Mouse (Mus musculus) liver, postnatal 0 days (tissue): ENCODE results near the gene Rsl1. TPM values are rescaled to one million over a fixed set of nuclear protein-coding genes. Genes with fewer than 3 reads are reported as not detected.

Experiments
- ATAC-seq: fragments of 200-750 bp; cut with Nextera tagmentation; 2 replicates; pipeline ENCODE4 v1.8.0; 2017; ENCODE audit warnings: mild to moderate bottlenecking, moderate library complexity
- DNase-seq: peaks from one replicate; pipeline ENCODE4 v3.0.0-alpha.2; 2016
- H3K27ac ChIP-seq: fragments of 300-500 bp; sonication (generic); 2 replicates; pipeline ENCODE4 v1.5.1; 2014; ENCODE audit warnings: antibody characterized with exemption, moderate library complexity, mild to moderate bottlenecking, low read depth
- H3K27me3 ChIP-seq: fragments of 300-500 bp; sonication (generic); 2 replicates; pipeline ENCODE4 v1.6.1; 2014; ENCODE audit warnings: low read length, control low read depth, mixed read lengths; ENCODE audit not compliant: insufficient read depth
- H3K36me3 ChIP-seq: fragments of 300-500 bp; sonication (generic); replicated peaks from 2 replicates; pipeline ENCODE4 v1.6.1; 2014; ENCODE audit warnings: mild to moderate bottlenecking, control low read depth, low read length, moderate library complexity, mixed read lengths; ENCODE audit not compliant: insufficient read depth
- H3K4me1 ChIP-seq: fragments of 300-500 bp; sonication (generic); 2 replicates; pipeline ENCODE4 v1.6.1; 2014; ENCODE audit warnings: antibody characterized with exemption, mild to moderate bottlenecking, control low read depth; ENCODE audit not compliant: insufficient read depth
- H3K4me2 ChIP-seq: fragments of 300-500 bp; sonication (generic); 2 replicates; pipeline ENCODE4 v1.6.1; 2014; ENCODE audit warnings: low read depth, mild to moderate bottlenecking, low read length, moderate library complexity, mixed read lengths
- H3K4me3 ChIP-seq: fragments of 300-500 bp; sonication (generic); 2 replicates; pipeline ENCODE4 v1.5.1; 2014; ENCODE audit warnings: low read depth, low read length
- H3K9ac ChIP-seq: fragments of 300-500 bp; sonication (generic); replicated peaks from 2 replicates; pipeline ENCODE4 v1.6.1; 2014; ENCODE audit warnings: mild to moderate bottlenecking, moderate library complexity
- H3K9me3 ChIP-seq: fragments of 300-500 bp; sonication (generic); 2 replicates; pipeline ENCODE4 v1.6.1; 2016; ENCODE audit warnings: mild to moderate bottlenecking, control low read depth, low read length, mixed read lengths
- CTCF ChIP-seq: sonication (generic); IDR thresholded peaks from 2 replicates; pipeline ENCODE4 v1.5.1; 2016; ENCODE audit warnings: antibody characterized with exemption, low read depth
- EP300 ChIP-seq: IDR thresholded peaks from 2 replicates; pipeline ENCODE4 v1.6.1; 2016; ENCODE audit warnings: antibody characterized with exemption, low read depth, mild to moderate bottlenecking
- WGBS: fragments of 180-500 bp; shearing (Covaris S2); extraction: QIAGEN DNeasy Blood & Tissue Kit; methylation state at CpG from one replicate; pipeline ENCODE4 v1.1.7; 2014; ENCODE audit not compliant: insufficient replicate concordance; 5-methylcytosine and 5-hydroxymethylcytosine counted together
- polyA plus RNA-seq: library from polyadenylated mRNA; unstranded; fragments of >200 nt; fragmentation: Nextera tagmentation; extraction: Ambion mirVana; gene quantifications from 2 replicates; pipeline ENCODE4 v1.2.1, GENCODE M21; 2015

Rsl1 gene
- polyA plus RNA-seq, 1 experiment from 2014 or later: 2.0 TPM

DNA sequence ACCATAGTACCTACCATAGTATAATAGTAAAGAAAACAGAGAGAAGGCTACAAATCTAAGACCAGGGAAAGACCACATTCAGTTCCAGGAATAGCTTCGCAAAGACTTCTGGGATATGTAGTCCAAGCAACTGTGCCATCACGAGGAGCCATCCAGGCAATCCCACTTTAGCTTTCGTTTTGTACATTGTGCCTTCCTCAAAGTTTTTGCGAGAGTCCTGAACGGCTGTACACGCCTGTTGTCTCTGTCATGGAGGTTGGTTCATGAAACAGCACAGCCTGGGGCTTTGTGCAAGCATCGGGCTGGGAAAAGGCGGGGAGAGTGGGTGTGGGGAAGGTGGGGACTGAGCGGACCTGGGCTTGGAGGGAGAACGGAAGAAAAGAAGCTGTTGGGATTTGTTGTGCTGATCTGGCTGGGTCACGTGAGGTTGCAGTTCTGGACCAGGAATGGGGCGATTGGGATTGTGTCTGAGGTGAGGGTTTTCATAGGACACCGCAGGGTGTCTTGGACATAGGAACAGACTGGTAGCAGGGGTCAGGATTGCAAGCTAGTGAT is 21.4 kb downstream of the Rsl1 start, which contains the start of gene Zfp455:
TSS of gene Zfp455 (plus strand) at position 167 of the 555 bp plus-strand sequence.
- ATAC-seq (peak; percentile 92), DNase-seq (peak; percentile 51)
- Histone ChIP-seq H3K36me3 (no peaks in the 10 kb centered on the region), H3K4me2 (peak within 1 kb of the TSS; percentile 74), H3K4me3 (peak within 1 kb of the TSS; percentile 74), H3K27me3 (no peaks in the 10 kb centered on the region), H3K4me1 (peaks cover 3% of the 10 kb centered on the region), H3K27ac (peak within 1 kb of the TSS; percentile 76), H3K9ac (peak within 1 kb of the TSS; percentile 72), H3K9me3 (no peaks in the 10 kb centered on the region)
- TF ChIP-seq CTCF (no peak), EP300 (no peak)
- 4% methylated on average over 13 of the region's 13 CpGs for WGBS

DNA sequence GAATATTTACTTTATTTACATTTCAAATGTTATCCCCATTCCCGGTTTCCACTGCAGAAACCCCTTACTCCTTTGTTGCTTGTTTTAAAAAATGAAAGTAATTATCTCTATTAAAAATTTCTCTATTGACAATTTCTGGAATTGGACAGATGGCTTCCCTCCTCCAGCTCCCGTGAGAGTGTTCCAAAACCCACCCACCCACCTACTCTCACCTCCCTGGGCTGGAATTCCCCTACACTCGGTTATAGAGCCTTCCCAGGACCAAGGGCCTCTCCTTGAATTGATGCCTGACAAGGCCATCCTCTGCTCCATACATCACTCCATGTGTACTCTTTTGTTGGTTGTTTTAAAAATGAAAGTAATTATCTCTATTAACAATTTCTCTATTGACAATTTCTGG is 28.7 kb downstream of the Rsl1 start:
- Histone ChIP-seq H3K4me3 (no peak overlapping the region), H3K9me3 (no peaks in the 10 kb centered on the region), H3K36me3 (0 out of 2 replicates have a peak, but pooled peaks cover 3% of the 10 kb centered on the region), H3K27me3 (no peaks in the 10 kb centered on the region), H3K9ac (no peak overlapping the region), H3K4me2 (no peak overlapping the region), H3K4me1 (no peaks in the 10 kb centered on the region), H3K27ac (no peak overlapping the region)
- no peak for TF ChIP-seq EP300
- no peak for TF ChIP-seq CTCF
- ATAC-seq (no peak), DNase-seq (no peak)
- 76% methylated on average over 3 of the region's 3 CpGs for WGBS

DNA sequence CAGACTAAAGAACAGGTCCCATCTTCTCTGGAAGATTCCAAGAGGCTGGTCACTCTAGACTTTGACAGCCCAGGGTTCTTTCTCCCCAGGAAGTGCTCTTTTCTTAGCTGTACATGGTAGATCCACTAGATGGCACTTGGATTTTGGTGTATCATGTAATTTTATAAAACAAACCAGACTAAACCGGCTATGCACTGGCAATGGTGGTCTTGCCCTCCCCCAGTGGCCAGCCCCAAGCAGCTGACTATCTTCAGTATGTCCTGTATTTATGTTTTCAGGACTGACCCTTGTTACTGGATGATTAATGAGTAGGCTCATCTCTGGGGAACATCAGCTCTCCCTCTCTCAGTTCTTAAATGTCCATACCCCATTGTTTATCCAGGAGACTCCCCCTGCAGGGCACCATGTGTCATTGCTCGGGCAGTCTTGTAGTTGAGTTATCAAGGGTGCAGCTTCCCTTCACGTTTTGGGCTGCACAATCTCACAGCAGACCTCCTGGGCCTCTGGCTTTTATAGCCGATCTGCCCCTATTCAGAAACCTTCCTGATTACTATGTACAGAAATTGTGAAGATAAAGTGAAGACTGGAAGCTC is 41.1 kb downstream of the Rsl1 start:
- 42% methylated on average over 4 of the region's 4 CpGs for WGBS
- H3K9ac ChIP-seq: no peak overlapping the region
- no peak for DNase-seq

More for the DNA sequence above, 41.1 kb downstream of the Rsl1 start:
- Histone ChIP-seq H3K9me3 (0 out of 2 replicates have a peak, but pooled peaks cover 2% of the 10 kb centered on the region), H3K36me3 (no peaks in the 10 kb centered on the region), H3K4me3 (no peak overlapping the region), H3K4me2 (no peak overlapping the region), H3K4me1 (no peaks in the 10 kb centered on the region), H3K27ac (no peak overlapping the region), H3K27me3 (no peaks in the 10 kb centered on the region)
- ATAC-seq: no peak
- TF ChIP-seq EP300 (no peak), CTCF (no peak)

Other genes starting within 250 kb of the Rsl1 start
- 0.41 and 0.59 TPM in 2 replicates for gene Zfp712, start 112.0 kb upstream of the Rsl1 start, polyA plus RNA-seq
- 0.66 and 0.78 TPM in 2 replicates for gene Zfp708, start 75.2 kb upstream of the Rsl1 start, polyA plus RNA-seq
- 1.4 and 2.2 TPM in 2 replicates for gene Gm28557, start 64.6 kb upstream of the Rsl1 start, polyA plus RNA-seq
- 0.13 and 0.18 TPM in 2 replicates for gene Rslcan18, start 56.9 kb upstream of the Rsl1 start, polyA plus RNA-seq
- 0.40 and 0.56 TPM in 2 replicates for gene Zfp759, start 51.5 kb upstream of the Rsl1 start, polyA plus RNA-seq
- gene Zfp455, start 21.3 kb downstream of the Rsl1 start, polyA plus RNA-seq: 0.43 and 0.53 TPM in 2 replicates
- gene Zfp458, start 105.3 kb downstream of the Rsl1 start, polyA plus RNA-seq: 0.30 and 0.40 TPM in 2 replicates
- gene Zfp457, start 133.3 kb downstream of the Rsl1 start, polyA plus RNA-seq: 0.19 and 0.39 TPM in 2 replicates
- gene Zfp595, start 159.4 kb downstream of the Rsl1 start, polyA plus RNA-seq: 0.63 and 0.65 TPM in 2 replicates
- 0.25 TPM in 1 of 2 replicates, not detected in the other for gene Gm28044, start 187.4 kb downstream of the Rsl1 start, polyA plus RNA-seq
- gene Zfp953, start 187.4 kb downstream of the Rsl1 start, polyA plus RNA-seq: 0.45 and 0.52 TPM in 2 replicates
- 0.42 TPM in 1 of 2 replicates, not detected in the other for gene Gm28041, start 202.6 kb downstream of the Rsl1 start, polyA plus RNA-seq
- 0.41 and 0.58 TPM in 2 replicates for gene Zfp456, start 202.6 kb downstream of the Rsl1 start, polyA plus RNA-seq
- gene Zfp429, start 226.6 kb downstream of the Rsl1 start, polyA plus RNA-seq: 1.4 and 2.1 TPM in 2 replicates
- gene Zfp459, start 248.2 kb downstream of the Rsl1 start, polyA plus RNA-seq: not detected in 2 replicates